Mouse (Mus musculus) hindbrain, postnatal 0 days (tissue): ENCODE measurements at regions not wholly inside any gene's neighbourhood (a gene's known extent, or its start where the extent isn't known, plus 50 kb on each side); places are given as distances from the start of the nearest gene placed in this dataset.
A peak's percentile ranks its signal among the peaks of the same experiment; 100 is the strongest.

Experiments
- ATAC-seq: fragments of 200-750 bp; cut with Nextera tagmentation; 2 replicates; pipeline ENCODE4 v1.8.0; 2017; ENCODE audit warnings: mild to moderate bottlenecking, moderate TSS enrichment, moderate library complexity
- DNase-seq: peaks from one replicate; pipeline ENCODE4 v3.0.0-alpha.2; 2015; ENCODE audit warnings: low spot score
- H3K27ac ChIP-seq: fragments of 300-500 bp; sonication (generic); 2 replicates; pipeline ENCODE4 v1.5.1; 2014; ENCODE audit warnings: mild to moderate bottlenecking
- H3K27me3 ChIP-seq: fragments of 300-500 bp; sonication (generic); 2 replicates; pipeline ENCODE4 v1.6.1; 2014; ENCODE audit warnings: low read length, mixed read lengths; ENCODE audit not compliant: insufficient read depth
- H3K36me3 ChIP-seq: fragments of 300-500 bp; sonication (generic); 2 replicates; pipeline ENCODE4 v1.6.1; 2014; ENCODE audit warnings: low read length, mixed read lengths; ENCODE audit not compliant: insufficient read depth
- H3K4me1 ChIP-seq: fragments of 300-500 bp; sonication (generic); 2 replicates; pipeline ENCODE4 v1.6.1; 2014; ENCODE audit warnings: antibody characterized with exemption, low read length, mixed read lengths; ENCODE audit not compliant: insufficient read depth
- H3K4me2 ChIP-seq: fragments of 300-500 bp; sonication (generic); 2 replicates; pipeline ENCODE4 v1.6.1; 2014; ENCODE audit warnings: low read depth, mild to moderate bottlenecking, low read length, moderate library complexity, mixed read lengths
- H3K4me3 ChIP-seq: fragments of 300-500 bp; sonication (generic); 2 replicates; pipeline ENCODE4 v1.5.1; 2014; ENCODE audit warnings: low read length
- H3K9ac ChIP-seq: fragments of 300-500 bp; sonication (generic); replicated peaks from 2 replicates; pipeline ENCODE4 v1.6.1; 2014; ENCODE audit warnings: mild to moderate bottlenecking, low read length, moderate library complexity, mixed read lengths
- H3K9me3 ChIP-seq: fragments of 300-500 bp; sonication (generic); 2 replicates; pipeline ENCODE4 v1.6.1; 2016; ENCODE audit warnings: low read length, mixed read lengths
- CTCF ChIP-seq: IDR thresholded peaks from 2 replicates; pipeline ENCODE4 v1.5.1; 2016; ENCODE audit warnings: antibody characterized with exemption, control low read depth, low read depth
- WGBS: fragments of 180-500 bp; shearing (Covaris S2); extraction: QIAGEN DNeasy Blood & Tissue Kit; methylation state at CpG from one replicate; pipeline ENCODE4 v1.1.7; 2014; 5-methylcytosine and 5-hydroxymethylcytosine counted together

DNA sequence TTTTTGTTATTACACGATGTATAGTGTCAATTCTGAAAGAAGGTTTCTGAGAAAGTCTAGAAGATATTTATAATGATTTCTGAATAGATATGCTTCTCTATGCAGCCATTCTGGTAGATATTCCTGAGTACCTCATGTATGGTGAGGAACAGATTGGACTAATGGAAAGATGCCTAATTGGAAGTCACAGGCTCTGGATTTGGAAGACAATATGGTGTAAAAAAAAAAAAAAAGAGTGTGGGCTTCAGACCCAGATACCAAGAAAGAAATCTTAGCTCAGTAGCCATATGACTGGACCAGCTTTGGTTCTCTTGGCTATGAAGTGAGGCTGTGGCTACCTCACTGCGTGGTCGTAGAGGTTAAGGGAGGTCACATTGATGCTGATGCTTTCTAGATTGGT, 311.0 kb downstream of the Foxo1 start:
- WGBS, result 93% methylated on average over 3 of the region's 3 CpGs
- no peak overlapping the region for H3K27ac ChIP-seq
- H3K4me1 ChIP-seq, result 0 out of 2 replicates have a peak, but pooled peaks cover 4% of the 10 kb centered on the region
- H3K27me3 ChIP-seq, result no peaks in the 10 kb centered on the region
- H3K9ac ChIP-seq, result no peak overlapping the region
- no peak for TF ChIP-seq CTCF
- H3K4me3 ChIP-seq, result no peak overlapping the region
- no peak for ATAC-seq
- H3K4me2 ChIP-seq, result no peak overlapping the region
- no peak for DNase-seq
- H3K36me3 ChIP-seq, result no peaks in the 10 kb centered on the region
- no peaks in the 10 kb centered on the region for H3K9me3 ChIP-seq

DNA sequence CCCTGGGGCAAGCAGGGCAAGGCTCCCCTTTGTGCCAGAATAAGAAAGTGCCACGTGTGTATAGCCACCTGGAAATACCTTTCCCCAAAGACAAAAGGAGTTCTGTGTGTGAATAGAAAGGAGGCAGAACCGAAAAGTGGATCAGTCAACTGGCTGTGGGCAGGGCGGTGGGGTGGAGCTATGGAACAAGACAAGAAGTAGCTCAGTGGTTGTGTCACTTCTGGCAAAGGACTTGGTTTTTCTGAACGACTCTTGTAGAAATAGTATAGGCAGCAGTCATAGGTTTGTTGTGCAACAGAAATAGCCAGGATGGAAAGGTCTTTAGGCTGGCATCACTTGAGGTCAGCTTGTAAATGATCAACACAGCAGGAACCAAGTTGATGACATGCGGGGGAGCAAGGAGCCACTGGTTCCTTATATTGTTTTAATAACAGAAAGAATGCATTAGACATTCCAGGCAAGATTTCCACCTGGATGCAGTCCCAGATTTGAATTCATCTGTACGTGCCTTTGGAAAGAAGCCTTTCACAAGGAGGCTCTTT, 308.6 kb downstream of the Foxo1 start:
- ATAC-seq (no peak), DNase-seq (no peak)
- Histone ChIP-seq H3K4me3 (no peak overlapping the region), H3K4me2 (no peak overlapping the region), H3K27me3 (no peaks in the 10 kb centered on the region), H3K27ac (no peak overlapping the region), H3K36me3 (no peaks in the 10 kb centered on the region), H3K9me3 (no peaks in the 10 kb centered on the region), H3K9ac (no peak overlapping the region), H3K4me1 (0 out of 2 replicates have a peak, but pooled peaks cover 4% of the 10 kb centered on the region)
- WGBS, result 58% methylated on average over 6 of the region's 6 CpGs
- TF ChIP-seq CTCF, result no peak

DNA sequence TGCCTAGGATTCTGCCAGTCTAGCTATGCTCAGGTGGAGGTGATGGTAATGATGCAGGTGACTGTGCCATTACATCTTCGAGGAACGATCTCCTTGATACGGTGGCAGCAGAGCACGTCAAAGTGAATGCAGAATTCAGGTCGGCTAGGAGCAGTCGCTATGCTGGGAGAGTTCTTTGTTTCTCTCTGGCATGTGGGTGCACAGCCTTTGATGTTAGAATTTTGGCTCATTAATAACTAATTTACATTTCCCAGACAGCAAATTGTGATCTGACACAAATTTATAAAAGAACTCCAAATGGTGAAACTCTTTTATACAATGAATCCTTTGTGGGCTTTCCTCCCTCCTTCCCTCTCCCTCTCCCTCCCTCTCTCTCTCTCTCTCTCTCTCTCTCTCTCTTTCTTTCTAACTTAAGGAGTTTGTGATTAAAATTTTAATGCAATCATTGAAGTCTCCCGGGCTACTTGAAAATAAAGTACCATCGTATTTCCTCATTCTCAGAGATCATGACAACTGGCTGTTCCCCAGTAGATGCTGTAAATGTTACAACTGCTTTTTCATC, 307.2 kb downstream of the Foxo1 start:
- peak; percentile 69 for ATAC-seq
- Histone ChIP-seq H3K27me3 (no peaks in the 10 kb centered on the region), H3K4me3 (no peak overlapping the region), H3K4me1 (0 out of 2 replicates have a peak, but pooled peaks cover 4% of the 10 kb centered on the region), H3K4me2 (no peak overlapping the region), H3K9ac (no peak overlapping the region), H3K36me3 (no peaks in the 10 kb centered on the region), H3K9me3 (no peaks in the 10 kb centered on the region), H3K27ac (no peak overlapping the region)
- no peak for DNase-seq
- no peak for TF ChIP-seq CTCF
- WGBS, result 36% methylated on average over 8 of the region's 8 CpGs

DNA sequence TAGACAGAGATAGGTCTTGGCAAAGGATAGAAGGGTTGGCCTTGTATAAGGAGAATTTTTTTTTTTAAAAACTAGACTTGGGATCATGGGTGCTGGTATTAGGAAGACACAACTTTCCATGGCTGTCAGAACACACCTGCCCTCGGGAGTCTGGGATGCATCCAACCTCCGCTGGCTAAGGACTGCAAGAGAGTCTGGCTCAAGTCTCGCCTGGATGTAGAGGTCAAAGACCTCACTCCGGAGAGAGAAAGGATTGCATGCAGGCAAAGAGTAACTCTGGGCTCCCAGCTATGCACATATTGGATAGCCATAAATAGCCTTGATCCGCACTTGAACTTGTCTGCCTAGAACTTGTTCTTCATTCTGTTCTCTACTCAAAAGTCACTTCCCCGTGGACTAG, 306.2 kb downstream of the Foxo1 start:
- 0 out of 2 replicates have a peak, but pooled peaks cover 4% of the 10 kb centered on the region for H3K4me1 ChIP-seq
- H3K27me3 ChIP-seq, result no peaks in the 10 kb centered on the region
- no peak for ATAC-seq
- H3K9ac ChIP-seq, result no peak overlapping the region
- no peaks in the 10 kb centered on the region for H3K9me3 ChIP-seq
- H3K4me2 ChIP-seq, result no peak overlapping the region
- no peak overlapping the region for H3K27ac ChIP-seq
- TF ChIP-seq CTCF, result no peak
- DNase-seq, result no peak
- no peak overlapping the region for H3K4me3 ChIP-seq
- no peaks in the 10 kb centered on the region for H3K36me3 ChIP-seq
- 89% methylated on average over 6 of the region's 6 CpGs for WGBS

DNA sequence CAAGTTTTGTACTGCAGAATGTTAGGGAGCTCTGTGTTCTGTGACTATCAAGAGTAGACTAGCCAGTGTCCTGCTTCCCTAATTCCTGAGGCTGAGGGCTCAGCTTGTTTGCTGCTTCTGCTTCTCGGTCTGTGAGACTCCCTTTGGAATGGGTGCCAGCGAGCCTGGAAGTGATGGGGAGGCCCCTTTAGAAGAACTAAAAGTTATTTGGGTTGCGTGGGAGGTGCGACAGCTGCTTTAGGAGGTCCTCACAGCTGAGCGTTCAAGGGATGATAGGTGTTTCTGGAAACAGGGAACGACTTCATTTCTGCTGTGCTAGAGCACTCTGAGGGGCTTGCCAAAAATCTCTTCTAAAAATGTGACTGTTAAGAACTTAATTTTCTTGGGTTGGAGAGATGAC, 305.7 kb downstream of the Foxo1 start:
- Histone ChIP-seq H3K9ac (no peak overlapping the region), H3K27me3 (no peaks in the 10 kb centered on the region), H3K4me1 (0 out of 2 replicates have a peak, but pooled peaks cover 4% of the 10 kb centered on the region), H3K9me3 (no peaks in the 10 kb centered on the region), H3K36me3 (no peaks in the 10 kb centered on the region), H3K4me2 (no peak overlapping the region), H3K4me3 (no peak overlapping the region), H3K27ac (no peak overlapping the region)
- ATAC-seq, result no peak
- 87% methylated on average over 6 of the region's 6 CpGs for WGBS
- no peak for DNase-seq
- TF ChIP-seq CTCF, result no peak

DNA sequence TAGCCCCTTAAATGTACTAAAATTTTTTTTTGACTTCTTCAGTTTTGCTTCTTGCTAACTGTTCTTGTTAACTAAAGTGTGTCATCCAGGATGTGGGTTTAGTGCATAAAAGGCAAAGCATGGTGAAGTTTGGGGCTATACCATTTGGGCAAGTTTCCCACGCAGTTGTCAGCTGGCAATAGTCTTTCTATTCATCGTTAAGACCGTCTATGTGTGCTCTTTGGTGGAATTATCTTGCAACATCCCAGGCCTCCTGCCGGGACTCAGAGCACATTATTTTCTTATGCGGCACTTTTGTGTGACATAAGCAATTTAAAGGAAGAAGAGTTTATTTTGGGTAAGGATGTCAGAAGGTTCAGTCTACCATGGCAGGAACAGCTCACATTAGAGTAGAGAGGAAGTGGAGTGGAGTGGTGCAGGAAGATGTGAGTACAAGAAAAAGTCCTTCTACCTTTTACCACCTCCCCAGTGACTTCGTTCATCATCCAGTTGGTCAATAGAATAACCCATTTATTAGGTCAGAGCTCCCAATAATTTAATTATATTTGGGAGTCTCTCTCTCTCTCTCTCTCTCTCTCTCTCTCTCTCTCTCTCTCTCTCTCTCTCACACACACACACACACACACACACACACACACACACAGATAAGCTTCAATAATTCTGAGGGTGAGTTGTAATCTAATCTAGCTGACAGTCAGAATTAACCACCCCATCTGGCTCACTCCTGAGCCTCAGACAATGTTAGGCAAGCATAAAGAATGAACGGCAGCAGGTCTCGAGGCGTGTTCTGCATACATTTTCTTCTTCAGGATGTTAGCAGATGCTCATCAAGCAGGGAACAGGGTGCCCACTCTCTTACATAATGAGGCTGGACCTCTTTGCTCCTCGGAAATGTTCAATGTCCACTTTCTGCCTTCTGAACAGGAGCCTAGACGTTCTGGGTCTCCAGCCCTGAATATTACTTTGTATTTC, 304.7 kb downstream of the Foxo1 start:
- no peaks in the 10 kb centered on the region for H3K36me3 ChIP-seq
- DNase-seq (no peak), ATAC-seq (no peak)
- 0 out of 2 replicates have a peak, but pooled peaks cover 4% of the 10 kb centered on the region for H3K4me1 ChIP-seq
- no peak overlapping the region for H3K4me3 ChIP-seq
- H3K9ac ChIP-seq, result no peak overlapping the region
- no peaks in the 10 kb centered on the region for H3K27me3 ChIP-seq
- no peaks in the 10 kb centered on the region for H3K9me3 ChIP-seq
- no peak for TF ChIP-seq CTCF
- H3K27ac ChIP-seq, result no peak overlapping the region
- no peak overlapping the region for H3K4me2 ChIP-seq
- WGBS, result 73% methylated on average over 11 of the region's 11 CpGs
